Mouse (Mus musculus) left cerebral cortex, postnatal 4 days (tissue): Measurements from ENCODE around the gene Glis1. TPM values are rescaled to one million over a fixed set of nuclear protein-coding genes. Genes with fewer than 3 reads are reported as not detected.

Source experiments
- DNase-seq: peaks from one replicate; pipeline ENCODE4 v3.0.0-alpha.2; 2022
- intact Hi-C: fragments of 180-260 bp; cut with DNase I; formaldehyde crosslinking; loops from one replicate; pipeline ENCODE4 v1.15.1; 2025
- total RNA-seq, 2 experiments: library from RNA; stranded (reverse); gene quantifications; 2 replicates each; pipeline ENCODE4 v1.2.3; 2021

The Glis1 gene
- total RNA-seq, result 1 to 10 TPM; 1.9 to 3.6 TPM

- intact Hi-C loops, result no loop called here
- DNase-seq, result peak; percentile 43
These were observed at the start of gene Glis1 for GRCm38 (mm10) chr4:107434356-107435237. Gene Glis1 (plus strand): TSS chr4:107434591.

- DNase-seq, result peak; percentile 75
- intact Hi-C loops, result loop anchor here (10.0 kb wide), 1 partner anchor 268 kb away; no protein-coding TSS in a partner anchor
These were observed 47.4 kb upstream of the Glis1 start for GRCm38 (mm10) chr4:107387038-107387437.

- DNase-seq, result peak; percentile 7
- intact Hi-C loops, result loop anchor here (10.0 kb wide), 1 partner anchor 267 kb away; no protein-coding TSS in a partner anchor
These were observed 46.9 kb upstream of the Glis1 start for GRCm38 (mm10) chr4:107387465-107387864.

GRCm38 (mm10) chr4:107388291-107388690 is 46.1 kb upstream of the Glis1 start:
- DNase-seq, result no peak
- intact Hi-C loops, result loop anchor here (10.0 kb wide), 1 partner anchor 267 kb away; no protein-coding TSS in a partner anchor

GRCm38 (mm10) chr4:107389345-107389744 is 45.0 kb upstream of the Glis1 start:
- intact Hi-C loops, result loop anchor here (10.0 kb wide), 1 partner anchor 265 kb away; no protein-coding TSS in a partner anchor
- no peak for DNase-seq

- intact Hi-C loops, result no loop called here
- no peak for DNase-seq
These were observed 40.6 kb upstream of the Glis1 start for GRCm38 (mm10) chr4:107393771-107394170.

- intact Hi-C loops, result loop anchor here (5.0 kb wide), 1 partner anchor 232 kb away; no protein-coding TSS in a partner anchor
- DNase-seq, result no peak
These were observed 14.2 kb upstream of the Glis1 start for GRCm38 (mm10) chr4:107420202-107420601.

GRCm38 (mm10) chr4:107421711-107422110 is 12.7 kb upstream of the Glis1 start:
- intact Hi-C loops, result loop anchor here (5.0 kb wide), 1 partner anchor 231 kb away; no protein-coding TSS in a partner anchor
- no peak for DNase-seq

GRCm38 (mm10) chr4:107422176-107422575 is 12.2 kb upstream of the Glis1 start:
- peak; percentile 45 for DNase-seq
- intact Hi-C loops, result loop anchor here (5.0 kb wide), 1 partner anchor 230 kb away; no protein-coding TSS in a partner anchor

- intact Hi-C loops, result no loop called here
- no peak for DNase-seq
These were observed 8.8 kb upstream of the Glis1 start for GRCm38 (mm10) chr4:107425616-107426015.

- intact Hi-C loops, result no loop called here
- no peak for DNase-seq
These were observed 7.8 kb upstream of the Glis1 start for GRCm38 (mm10) chr4:107426631-107427030.

GRCm38 (mm10) chr4:107432717-107433116 is 1.7 kb upstream of the Glis1 start:
- DNase-seq, result no peak
- intact Hi-C loops, result no loop called here

GRCm38 (mm10) chr4:107433998-107434355 is 414 bp upstream of the Glis1 start:
- intact Hi-C loops, result no loop called here
- DNase-seq, result no peak

- intact Hi-C loops, result no loop called here
- no peak for DNase-seq
These were observed 1.0 kb downstream of the Glis1 start for GRCm38 (mm10) chr4:107435238-107435946.

GRCm38 (mm10) chr4:107436476-107436875 is 2.1 kb downstream of the Glis1 start:
- intact Hi-C loops, result no loop called here
- no peak for DNase-seq

- DNase-seq, result no peak
- intact Hi-C loops, result no loop called here
These were observed 4.3 kb downstream of the Glis1 start for GRCm38 (mm10) chr4:107438741-107439140.

- DNase-seq, result no peak
- intact Hi-C loops, result no loop called here
These were observed 5.9 kb downstream of the Glis1 start for GRCm38 (mm10) chr4:107440306-107440705.

GRCm38 (mm10) chr4:107442288-107442687 is 7.9 kb downstream of the Glis1 start:
- no peak for DNase-seq
- intact Hi-C loops, result no loop called here

- intact Hi-C loops, result no loop called here
- DNase-seq, result no peak
These were observed 8.6 kb downstream of the Glis1 start for GRCm38 (mm10) chr4:107442891-107443483.

GRCm38 (mm10) chr4:107443621-107444020 is 9.2 kb downstream of the Glis1 start:
- no peak for DNase-seq
- intact Hi-C loops, result no loop called here

GRCm38 (mm10) chr4:107448481-107448880 is 14.1 kb downstream of the Glis1 start:
- intact Hi-C loops, result no loop called here
- peak; percentile 33 for DNase-seq
